Mouse (Mus musculus) layer of hippocampus, postnatal 14 days (tissue): ENCODE measurements around the gene Serpinc1. TPM values are rescaled to one million over a fixed set of nuclear protein-coding genes. Genes with fewer than 3 reads are reported as not detected.
"Not testable (repeated sequence)": the region's sequence is repeated elsewhere in the genome, so short reads cannot be mapped to it uniquely, and the experiment has no call there.

ENCODE experiments used
- DNase-seq, 2 experiments: peaks; one replicate each; pipeline ENCODE4 v3.0.0; 2021 to 2022; ENCODE audit warnings: low spot score in 2 of 2, mixed read lengths in 1 of 2
- long read RNA-seq, 2 experiments: library from polyadenylated mRNA; stranded (forward); transcript quantifications; one replicate each; pipeline ENCODE4 v2.0.0; 2021
- total RNA-seq, 2 experiments: library from RNA; stranded (reverse); gene quantifications; 2 replicates each; pipeline ENCODE4 v1.2.3; 2021

The Serpinc1 gene
- under 1 TPM; 0.48 to 0.58 TPM for total RNA-seq
- long read RNA-seq, experiment 1, result 0 reads
- long read RNA-seq, experiment 2, result 0 reads

- no peak for DNase-seq
Observed at GRCm38 (mm10) chr1:160978071-160978735, at the start of gene Serpinc1. Gene Serpinc1 (plus strand): TSS chr1:160978585.

- no peak for DNase-seq
Observed at GRCm38 (mm10) chr1:160931320-160931719, 47.1 kb upstream of the Serpinc1 start.

- peak in 1 of 2 experiments; percentile 47 for DNase-seq
Observed at GRCm38 (mm10) chr1:160933896-160934482, 44.4 kb upstream of the Serpinc1 start.

- peak in 1 of 2 experiments; percentile 38 for DNase-seq
Observed at GRCm38 (mm10) chr1:160935551-160935950, 42.8 kb upstream of the Serpinc1 start.

- DNase-seq, result no peak
Observed at GRCm38 (mm10) chr1:160963199-160963598, 15.2 kb upstream of the Serpinc1 start.

- peak in 1 of 2 experiments; percentile 80 for DNase-seq
Observed at GRCm38 (mm10) chr1:160967268-160967667, 11.1 kb upstream of the Serpinc1 start.

GRCm38 (mm10) chr1:160968643-160969042 is 9.7 kb upstream of the Serpinc1 start:
- no peak for DNase-seq

GRCm38 (mm10) chr1:160980021-160980420 is 1.6 kb downstream of the Serpinc1 start:
- DNase-seq, result no peak

GRCm38 (mm10) chr1:160980537-160981234 is 2.3 kb downstream of the Serpinc1 start:
- no peak for DNase-seq

GRCm38 (mm10) chr1:160981337-160981736 is 3.0 kb downstream of the Serpinc1 start:
- no peak for DNase-seq

GRCm38 (mm10) chr1:160982887-160983286 is 4.5 kb downstream of the Serpinc1 start:
- no peak for DNase-seq

- DNase-seq, result not testable (repeated sequence)
Observed at GRCm38 (mm10) chr1:160984731-160985130, 6.3 kb downstream of the Serpinc1 start.

- DNase-seq, result no peak
Observed at GRCm38 (mm10) chr1:160985477-160985876, 7.1 kb downstream of the Serpinc1 start.

- no peak for DNase-seq
Observed at GRCm38 (mm10) chr1:160986881-160987635, 8.7 kb downstream of the Serpinc1 start.

GRCm38 (mm10) chr1:160989395-160989794 is 11.0 kb downstream of the Serpinc1 start:
- DNase-seq, result no peak

- no peak for DNase-seq
Observed at GRCm38 (mm10) chr1:160993851-160994250, 15.5 kb downstream of the Serpinc1 start.

- no peak for DNase-seq
Observed at GRCm38 (mm10) chr1:161004942-161005341, 26.6 kb downstream of the Serpinc1 start.

- no peak for DNase-seq
Observed at GRCm38 (mm10) chr1:161005526-161005925, 27.1 kb downstream of the Serpinc1 start.

- DNase-seq, result no peak
Observed at GRCm38 (mm10) chr1:161006471-161006870, 28.1 kb downstream of the Serpinc1 start.

- no peak for DNase-seq
Observed at GRCm38 (mm10) chr1:161008038-161008437, 29.7 kb downstream of the Serpinc1 start.

- DNase-seq, result no peak
Observed at GRCm38 (mm10) chr1:161010436-161010835, 32.1 kb downstream of the Serpinc1 start.
